Mouse (Mus musculus) hindbrain, embryonic 15.5 days (tissue): ENCODE measurements around the gene Bloc1s6. TPM values are rescaled to one million over a fixed set of nuclear protein-coding genes. Genes with fewer than 3 reads are reported as not detected.

ENCODE experiments used
- polyA plus RNA-seq: library from polyadenylated mRNA; unstranded; fragments of >200 nt; fragmentation: Nextera tagmentation; extraction: Ambion mirVana; gene quantifications from 2 replicates; pipeline ENCODE4 v1.2.1, GENCODE M21; 2015

Bloc1s6 gene
- polyA plus RNA-seq, 1 experiment from 2014 or later, result 91.7 TPM

Other genes starting within 250 kb of the Bloc1s6 start
- gene Gatm, start 127.2 kb upstream of the Bloc1s6 start, polyA plus RNA-seq, result 42.2 and 46.9 TPM in 2 replicates
- gene AA467197, start 101.5 kb upstream of the Bloc1s6 start, polyA plus RNA-seq, result 0.42 and 0.53 TPM in 2 replicates
- 6.0 and 7.4 TPM in 2 replicates for gene Slc30a4, start 35.8 kb upstream of the Bloc1s6 start, polyA plus RNA-seq
- 2.9 and 3.1 TPM in 2 replicates for gene Sqor, start 26.7 kb downstream of the Bloc1s6 start, polyA plus RNA-seq